Mouse (Mus musculus) kidney, adult 9 months (tissue): ENCODE measurements at regions not wholly inside any gene's neighbourhood (a gene's known extent, or its start where the extent isn't known, plus 50 kb on each side); places are given as distances from the start of the nearest gene placed in this dataset.

Experiments used
- DNase-seq: peaks from one replicate; pipeline ENCODE4 v3.0.0; 2022

DNA sequence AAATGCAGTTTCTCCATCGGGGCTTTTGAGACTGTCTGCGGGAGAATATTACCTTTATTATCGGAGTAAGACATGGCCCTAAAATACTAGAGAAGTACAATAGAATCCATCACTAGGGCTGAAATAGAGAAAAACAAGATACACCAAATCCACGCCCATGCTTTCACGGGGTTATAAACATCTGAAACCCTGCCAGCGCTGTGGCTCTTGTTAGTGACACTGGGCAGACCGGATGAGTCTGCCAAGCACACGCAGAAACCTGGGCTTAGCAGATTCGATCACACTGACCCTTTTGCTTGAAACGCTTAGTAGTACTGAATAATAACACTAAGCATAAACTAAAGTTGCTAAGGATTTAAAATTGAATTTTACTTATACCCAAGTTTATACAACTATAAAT is 477.6 kb downstream of the Psat1 start:
- DNase-seq: no peak

DNA sequence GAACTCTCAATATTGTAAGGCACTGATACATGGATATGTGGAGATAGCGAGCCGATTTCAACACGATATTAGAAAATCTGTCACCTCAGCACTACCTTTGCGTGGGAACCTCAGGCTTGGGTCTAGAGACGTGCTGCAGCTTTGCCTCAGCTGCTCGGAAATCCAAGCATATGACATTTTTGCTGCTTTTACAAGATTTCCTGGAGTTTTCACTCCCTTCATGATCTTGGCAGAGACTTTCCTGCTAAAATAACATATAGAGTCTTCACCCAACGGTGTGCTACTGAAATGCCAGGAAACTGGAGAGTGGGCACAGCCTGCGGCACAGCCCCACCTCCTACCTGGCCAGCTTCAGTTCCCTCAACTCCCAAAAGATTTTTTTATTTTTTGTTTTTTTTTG is 480.4 kb downstream of the Psat1 start:
- DNase-seq: no peak

DNA sequence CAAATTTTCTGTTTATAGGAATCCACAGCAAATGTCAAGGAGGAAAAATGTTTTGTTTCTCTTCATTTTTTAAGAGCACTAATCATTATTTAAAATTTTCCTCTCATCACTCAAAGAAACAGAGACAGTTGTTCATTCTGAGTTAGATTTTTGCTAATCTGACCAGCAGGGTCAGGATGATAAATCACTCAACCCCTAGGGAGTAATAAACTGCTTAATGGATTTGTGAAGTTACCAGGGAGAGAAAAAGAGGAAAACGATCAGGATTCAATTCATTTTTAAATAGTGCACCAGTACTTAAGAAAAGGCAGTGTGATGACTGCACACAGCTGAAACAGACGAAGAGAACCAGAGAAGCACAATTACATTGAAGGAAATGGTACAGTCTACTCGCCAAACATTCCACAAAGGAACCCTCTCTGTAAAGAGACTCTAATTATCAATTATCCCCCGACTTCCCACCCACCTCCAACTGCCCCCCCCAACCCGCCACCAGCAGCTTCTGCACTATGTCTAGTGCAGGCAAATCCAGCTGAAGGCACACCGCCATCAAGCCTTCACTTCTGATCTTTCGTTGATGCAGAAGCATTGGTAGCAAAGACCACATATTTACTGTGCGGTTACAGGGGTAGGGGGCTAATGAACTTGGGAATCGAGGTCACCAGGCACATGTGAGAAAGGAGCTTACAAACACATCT is 481.9 kb downstream of the Psat1 start:
- no peak for DNase-seq

DNA sequence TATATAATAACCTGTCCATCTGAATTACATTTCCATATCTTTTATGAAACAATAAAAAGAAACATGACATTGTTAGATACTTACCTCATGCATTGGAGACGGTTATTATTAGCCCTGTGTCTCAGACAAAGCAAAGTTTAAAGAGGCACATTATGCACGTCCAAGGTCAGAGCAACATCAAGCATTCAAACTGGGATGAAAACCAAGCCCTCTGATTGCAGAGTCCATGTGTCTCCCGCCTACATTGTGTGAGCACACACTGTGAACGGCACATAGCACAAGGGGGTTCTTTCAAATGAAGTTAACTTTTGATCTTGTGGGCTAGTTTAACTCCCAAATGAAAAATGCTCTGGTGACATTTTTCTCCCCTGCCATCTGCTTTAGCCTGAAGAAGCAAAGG is 489.3 kb downstream of the Psat1 start:
- DNase-seq: no peak

DNA sequence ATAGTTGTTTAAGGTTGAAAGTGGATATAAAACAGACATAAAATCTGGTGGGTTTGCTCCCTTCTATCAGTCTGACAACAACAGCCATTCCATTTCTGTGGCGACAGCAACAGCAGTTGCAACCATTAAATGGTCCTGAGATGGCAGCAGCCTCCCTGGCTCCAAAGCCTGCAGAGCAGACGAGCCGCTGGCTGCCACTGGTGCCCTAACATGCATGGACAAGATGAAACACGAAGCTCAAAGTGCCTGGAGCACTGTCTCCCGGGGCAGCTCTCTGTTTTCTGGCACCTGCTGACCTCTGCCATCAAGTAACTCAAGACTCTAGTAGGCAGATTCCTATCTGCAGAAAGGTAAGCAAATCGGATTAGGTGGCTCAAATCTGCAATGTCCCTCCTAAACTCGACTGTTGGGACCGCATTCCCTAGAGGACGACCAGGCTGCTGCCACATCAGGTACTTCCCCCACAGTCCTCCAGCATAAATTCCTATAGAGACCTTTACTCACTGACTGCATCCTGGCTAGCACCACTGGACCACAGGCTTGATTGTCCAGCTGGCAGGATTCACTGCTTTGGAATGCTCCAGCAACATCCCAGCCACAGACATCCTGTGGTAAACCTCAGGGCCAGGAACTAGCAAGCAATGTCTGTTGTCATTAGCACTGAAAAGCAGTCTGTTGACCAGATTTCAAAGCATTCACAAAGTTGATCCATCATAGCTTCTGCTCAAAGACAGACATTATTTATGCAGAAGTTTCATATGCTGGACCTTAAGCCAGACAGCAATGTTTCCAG is 490.0 kb downstream of the Psat1 start:
- DNase-seq: no peak

DNA sequence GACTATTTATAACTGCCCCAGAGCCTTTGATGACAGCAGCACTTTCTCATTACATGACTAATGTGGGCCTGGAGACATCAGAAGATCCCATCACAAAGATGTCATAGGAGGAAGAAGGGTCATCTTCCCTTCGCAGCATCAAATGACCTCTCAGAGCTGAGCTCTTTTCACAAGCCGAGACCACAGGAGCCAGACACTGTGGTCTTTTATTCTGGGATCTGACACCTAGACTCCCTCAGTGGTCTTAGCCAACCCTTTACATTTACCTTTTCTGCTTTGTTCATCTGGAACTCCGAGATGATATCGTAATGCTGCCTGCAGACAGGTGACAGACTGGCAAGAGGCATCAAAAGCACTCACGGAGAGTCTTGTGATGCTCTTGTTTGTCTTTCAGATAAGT is 498.1 kb downstream of the Psat1 start:
- no peak for DNase-seq

DNA sequence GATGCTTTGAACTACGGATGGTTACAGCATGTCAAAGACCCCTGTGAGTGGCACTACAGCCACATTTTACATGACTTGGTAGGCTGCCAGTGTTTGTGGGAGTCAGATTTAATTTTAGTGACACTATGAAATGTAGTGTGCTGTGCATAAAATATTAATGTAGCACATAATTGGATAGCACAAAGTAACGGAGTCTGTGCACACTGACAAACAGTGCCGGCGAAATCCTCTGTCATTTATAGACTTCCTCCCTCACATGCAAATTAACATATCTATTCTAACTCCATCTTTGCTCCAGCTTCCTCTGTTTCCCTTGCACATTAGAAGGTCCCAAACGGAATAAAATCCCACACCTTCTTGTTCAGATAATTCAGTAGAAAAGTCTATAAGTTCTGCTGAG is 515.3 kb downstream of the Psat1 start:
- no peak for DNase-seq

DNA sequence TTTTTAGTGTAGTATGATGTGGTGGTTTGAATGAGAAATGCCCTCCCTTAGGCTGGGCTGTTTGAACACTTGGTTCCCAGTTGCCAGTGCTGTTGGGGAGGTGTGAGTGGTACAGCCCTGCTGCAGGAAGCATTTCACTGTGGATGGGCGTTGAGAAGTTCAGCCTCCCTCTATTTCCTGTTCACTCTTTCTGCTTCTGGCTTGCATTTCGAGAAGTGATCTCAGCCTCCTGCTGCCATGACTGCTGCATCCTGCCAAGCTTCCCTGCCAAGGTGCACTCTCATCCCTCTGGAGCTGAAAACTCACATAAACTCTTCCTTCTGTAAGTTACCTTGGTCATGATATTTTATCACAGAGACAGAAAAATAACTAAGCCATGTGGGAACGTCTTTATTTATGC is 525.8 kb downstream of the Psat1 start:
- no peak for DNase-seq

DNA sequence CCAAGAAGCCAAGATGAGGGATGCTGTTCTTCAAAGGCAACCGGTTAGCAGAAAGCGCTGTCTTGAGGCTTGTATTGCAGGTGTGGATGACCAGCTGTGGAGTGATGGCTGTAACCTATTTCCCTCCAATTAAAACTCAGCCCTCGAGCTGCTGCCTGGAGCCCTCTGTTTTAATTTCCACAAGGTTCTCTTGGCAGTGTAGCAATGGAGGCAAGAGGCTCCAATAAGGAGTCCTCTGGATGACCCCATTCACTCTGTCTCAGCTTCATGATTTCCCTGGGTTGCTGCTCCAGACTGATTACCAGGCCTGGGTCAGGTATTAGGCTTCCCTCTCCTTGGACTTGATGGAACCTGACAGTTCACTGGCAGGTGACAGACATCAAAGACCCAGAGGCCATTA is 548.5 kb downstream of the Psat1 start:
- no peak for DNase-seq

DNA sequence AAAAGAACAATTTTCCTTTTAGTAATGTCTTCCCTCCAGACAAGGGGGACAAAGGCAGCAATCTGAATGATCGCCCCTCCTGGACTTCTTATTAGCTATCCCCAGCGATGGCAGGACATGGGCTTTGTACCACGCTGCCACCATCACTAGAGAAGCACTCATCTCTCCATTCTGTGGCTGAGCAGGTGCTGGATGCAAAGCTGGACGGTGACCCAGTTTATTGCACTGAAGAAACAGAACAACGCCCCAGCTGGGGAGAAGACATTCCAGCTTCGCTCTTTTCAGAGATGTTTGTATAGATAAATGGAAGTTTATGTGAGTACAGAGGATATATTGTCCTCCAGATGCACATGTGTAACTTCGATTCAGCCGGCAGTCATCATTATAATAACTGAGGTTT is 575.5 kb downstream of the Psat1 start:
- no peak for DNase-seq

DNA sequence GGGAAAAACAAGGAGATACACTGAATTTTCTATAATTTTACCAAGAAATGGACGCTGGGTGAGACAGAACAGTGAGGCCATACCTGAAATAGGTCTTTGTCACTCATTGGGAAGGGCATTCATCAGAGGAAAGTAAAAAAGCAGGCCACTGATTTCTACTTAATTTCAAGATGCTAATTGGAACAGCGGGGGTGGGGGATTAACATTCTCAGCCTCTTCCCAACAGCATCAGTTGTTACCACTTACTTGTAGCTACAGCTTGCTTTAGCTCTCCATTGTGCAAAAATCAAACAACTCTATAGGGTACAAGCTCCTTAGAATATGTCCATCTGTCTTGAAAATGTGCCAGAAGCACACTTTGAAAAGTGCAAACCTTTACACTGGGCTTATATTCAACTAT is 580.2 kb downstream of the Psat1 start:
- no peak for DNase-seq

DNA sequence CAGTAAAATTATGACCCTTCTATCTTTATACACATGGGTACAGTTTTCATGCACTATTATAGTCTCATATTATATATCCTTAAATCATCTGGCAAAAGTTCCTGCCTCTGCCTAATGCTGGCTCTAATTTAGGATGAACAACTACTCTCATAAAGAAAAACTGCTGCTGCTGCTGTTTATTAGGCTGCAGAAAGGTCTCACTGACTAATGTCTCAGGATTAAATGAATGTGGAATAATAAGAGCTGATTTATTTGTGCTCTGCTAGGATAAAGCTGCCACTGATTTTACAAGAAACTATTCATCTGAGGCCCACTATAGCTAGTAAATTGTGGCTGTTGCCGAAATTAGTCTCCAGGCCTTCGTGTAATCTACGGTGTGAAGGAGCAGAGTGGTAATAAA is 590.0 kb downstream of the Psat1 start:
- no peak for DNase-seq

DNA sequence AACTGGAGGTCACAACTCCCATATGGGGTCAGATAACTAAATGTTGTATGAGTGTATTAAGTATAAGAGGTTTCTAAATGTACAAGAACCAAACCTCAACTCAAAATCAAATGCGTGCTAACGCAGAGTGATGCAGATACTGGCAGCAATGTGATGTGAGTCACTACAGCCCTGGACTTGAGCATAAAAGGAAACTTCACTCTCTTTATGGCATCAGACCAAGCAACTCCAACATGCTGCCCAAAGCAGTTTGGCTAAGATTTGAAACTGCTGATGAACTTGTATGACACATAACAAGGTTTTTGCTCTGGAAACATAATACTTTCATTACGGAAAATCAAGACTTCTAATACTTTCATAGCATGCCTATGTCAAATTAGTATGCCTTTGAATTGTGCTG is 598.8 kb downstream of the Psat1 start:
- no peak for DNase-seq

DNA sequence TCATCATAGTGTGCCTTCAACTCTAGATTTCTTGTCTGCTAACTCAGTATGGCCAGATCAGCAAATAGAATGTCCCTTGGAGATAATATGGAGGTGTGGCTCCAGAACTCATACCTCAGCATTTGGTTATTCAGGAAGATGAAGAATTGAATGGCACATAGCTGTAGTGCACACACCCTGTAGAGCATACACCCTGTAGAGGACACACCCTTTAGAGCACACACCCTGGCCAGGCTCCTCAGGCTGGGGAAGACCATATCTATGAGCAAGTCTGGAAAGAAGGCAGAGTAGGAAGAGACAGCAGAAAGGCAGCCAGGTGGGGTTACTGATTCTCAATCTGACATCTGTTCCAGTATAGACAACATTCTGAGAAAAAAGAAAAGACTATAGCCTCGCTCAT is 604.9 kb downstream of the Psat1 start:
- DNase-seq: no peak

DNA sequence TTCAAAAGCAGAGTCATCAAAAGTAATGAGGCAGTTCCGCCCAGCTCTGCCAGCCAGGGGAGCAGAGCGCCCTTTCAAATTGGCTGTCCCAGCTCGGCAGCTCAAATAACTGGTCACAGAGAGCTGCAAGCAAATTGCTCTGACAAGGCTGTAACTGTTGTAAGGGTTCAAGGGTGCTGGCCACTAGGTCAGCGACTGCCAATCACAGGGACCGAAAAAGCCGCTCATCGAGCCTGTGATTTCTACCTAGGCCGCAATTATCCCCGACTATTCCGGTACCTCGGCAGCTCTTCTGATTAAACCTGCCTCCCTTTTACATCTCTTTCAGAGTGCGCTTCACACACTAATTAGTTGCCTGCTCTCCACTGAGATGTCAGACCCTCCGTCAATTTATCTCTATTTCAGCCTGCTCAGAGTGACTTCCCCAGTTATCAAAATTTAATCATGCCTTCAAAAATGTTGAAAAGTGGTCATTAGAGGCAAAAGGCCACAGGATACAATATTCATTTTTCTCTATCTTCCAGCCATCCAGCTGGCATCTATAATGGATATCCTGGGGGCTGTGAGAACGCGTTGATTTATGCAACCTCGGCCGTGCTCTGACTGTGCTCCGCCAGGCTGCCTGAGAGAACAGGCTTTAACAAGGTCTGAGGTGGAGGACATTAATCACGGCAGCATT is 606.7 kb downstream of the Psat1 start:
- DNase-seq: no peak

DNA sequence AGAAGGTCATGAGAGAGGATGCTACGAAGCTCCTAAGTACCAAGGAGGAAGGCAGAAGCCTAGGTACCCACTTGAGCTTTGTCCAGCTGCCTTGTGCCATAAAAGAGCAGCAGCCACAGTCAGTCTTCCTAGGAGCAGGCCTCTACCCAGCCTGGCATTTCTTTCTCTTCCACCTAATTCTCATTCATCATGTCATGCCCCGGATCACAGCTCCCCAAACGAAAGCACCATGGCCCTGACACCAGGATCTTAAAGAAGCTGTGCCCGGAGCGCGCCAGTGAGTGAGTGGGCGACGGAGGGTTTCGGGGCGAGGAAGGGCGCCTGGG is 607.2 kb downstream of the Psat1 start:
- DNase-seq: no peak

DNA sequence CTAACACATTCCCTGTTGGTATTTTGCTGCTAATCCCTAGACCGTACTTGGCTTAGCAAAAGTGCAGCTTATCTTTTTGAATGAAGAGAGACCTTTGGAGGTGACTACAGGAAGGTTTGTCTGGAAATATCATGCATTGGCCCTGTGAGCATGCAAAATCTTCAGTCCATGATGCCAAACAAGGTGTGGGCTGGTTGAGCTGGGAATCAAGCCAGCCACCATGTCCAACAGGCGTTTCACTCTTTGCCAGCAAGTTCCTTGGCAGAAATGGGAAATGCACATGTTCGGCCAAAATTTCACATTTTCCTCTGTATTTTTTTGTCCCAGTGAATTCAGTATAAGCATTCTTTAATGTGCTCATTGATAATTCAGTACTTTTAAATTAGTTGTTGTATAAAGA is 617.0 kb downstream of the Psat1 start:
- DNase-seq: no peak

DNA sequence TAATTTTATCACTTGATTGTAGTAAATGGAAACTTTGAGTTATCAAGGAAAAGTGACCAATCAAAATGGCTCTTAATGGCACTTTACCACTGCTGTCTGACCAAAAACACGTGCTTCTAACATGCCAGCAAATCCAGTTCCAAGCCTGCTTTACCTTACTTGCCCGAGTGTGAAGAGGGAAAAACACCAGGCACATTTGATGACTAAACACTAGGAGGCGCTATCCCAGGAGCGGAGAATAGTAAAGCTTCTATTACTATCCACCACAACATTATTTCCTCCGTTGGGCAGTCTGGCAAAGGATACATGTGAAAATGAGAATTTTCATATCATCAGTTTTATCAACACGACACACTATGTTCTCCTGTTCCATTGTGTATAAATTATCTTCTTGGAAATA is 647.7 kb downstream of the Psat1 start:
- DNase-seq: no peak

DNA sequence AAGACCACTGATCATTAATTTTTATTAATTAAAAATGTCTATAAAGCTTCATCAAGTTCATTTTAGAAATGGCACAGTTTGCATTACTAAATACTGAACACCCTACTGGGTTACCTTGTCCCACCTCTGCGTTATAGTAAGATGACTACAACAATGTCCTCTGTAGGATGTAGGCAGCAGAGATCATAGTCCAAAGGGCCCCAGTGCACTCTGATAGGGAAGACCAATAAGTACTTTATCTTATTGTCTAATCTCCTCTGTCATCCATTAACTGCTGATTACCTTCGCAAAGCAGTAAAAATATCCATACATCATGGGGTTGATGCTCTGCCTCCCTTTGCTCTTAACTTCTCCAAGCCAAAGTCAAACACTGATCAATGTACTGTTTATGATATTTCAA is 662.1 kb downstream of the Psat1 start:
- no peak for DNase-seq

DNA sequence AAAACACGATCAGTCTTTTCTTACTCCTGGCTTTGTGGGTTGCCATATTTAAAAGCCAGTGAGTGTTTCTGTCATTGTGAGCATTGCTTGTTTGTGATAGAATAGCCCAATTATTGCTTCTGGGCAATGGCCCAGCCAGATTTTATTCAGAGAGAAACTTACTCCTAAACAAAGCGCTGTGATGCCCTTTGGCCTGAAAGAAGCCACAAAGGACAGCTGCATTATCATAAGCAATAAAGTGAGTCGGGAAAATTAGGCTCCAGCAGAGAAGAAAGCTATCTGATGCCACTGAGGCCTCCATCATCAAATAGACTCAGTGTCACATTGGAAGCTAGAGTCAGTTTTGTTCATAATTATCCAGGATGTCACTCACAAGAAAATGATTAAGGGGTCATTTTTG is 644.9 kb upstream of the Tle4 start:
- no peak for DNase-seq

DNA sequence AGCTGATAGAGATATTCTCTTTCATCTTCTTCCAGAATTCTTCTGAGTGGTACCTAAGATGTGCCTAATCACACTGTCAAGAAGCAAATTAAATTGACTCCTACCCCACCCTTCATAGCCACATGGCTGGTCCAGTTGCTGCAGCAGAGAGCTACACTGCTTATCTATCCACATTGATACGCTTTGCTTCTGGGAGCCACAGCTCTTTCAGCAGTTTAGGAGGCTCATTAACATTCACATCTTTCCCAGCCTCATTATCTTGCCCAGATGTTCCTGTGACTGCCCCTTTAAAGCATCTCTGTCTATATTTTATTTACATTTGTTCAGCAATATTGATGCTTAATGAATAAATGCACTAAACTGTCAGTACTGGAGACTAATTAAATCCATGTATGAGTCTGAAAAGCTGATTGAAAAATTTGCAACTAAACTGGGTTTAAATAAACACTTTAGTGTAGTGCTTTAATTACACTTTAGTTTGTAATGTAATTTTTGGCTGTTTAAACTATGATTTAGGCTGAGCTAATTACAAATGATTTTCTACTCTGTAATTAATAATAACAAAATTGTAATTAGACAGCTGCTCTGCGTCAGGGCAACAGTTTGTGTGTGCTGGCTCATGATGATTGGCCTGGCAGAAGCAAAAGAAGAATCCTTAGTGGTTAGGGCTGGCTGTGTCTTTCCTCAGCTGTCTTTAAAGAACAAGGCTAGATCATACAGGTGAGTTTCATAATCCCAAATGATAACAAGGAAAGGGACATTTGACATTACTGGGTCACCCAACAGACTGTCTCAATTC is 632.5 kb upstream of the Tle4 start:
- DNase-seq: no peak

DNA sequence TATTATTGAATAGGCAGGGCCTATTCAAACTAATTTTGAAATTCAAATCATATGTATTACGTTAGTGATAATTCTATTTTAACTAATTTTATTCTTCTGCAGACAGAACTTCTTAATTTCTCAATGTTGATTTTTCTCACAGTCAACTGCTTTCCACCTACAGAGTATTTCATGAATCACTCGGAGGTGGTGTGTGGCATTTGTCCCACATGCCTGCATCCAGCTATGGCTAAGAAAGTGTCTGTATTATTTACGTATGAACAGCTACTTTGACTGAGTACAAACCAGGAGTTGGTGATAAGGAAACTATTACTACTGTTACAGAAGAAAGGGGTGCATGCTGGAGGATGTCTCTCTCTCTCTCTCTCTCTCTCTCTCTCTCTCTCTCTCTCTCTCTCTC is 619.5 kb upstream of the Tle4 start:
- no peak for DNase-seq

DNA sequence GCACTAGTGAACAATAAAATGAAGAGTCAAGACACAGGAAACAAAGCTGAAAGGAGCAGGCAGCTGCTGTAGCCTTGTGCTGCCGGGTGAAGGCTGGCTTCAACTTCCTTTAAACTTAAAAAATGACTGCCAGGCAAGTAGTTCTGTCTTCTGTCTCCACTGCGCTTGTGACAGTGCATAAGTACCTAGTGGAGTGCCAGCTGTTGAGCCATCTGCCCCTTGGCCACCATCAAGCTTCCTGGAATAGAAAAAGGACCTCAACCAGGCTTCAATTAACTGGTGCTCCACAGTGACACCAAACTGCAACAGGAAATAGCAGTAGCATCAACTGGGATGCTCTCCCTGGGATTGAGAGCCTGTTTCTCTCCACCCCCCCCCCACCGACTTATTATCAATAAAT is 616.8 kb upstream of the Tle4 start:
- DNase-seq: no peak

DNA sequence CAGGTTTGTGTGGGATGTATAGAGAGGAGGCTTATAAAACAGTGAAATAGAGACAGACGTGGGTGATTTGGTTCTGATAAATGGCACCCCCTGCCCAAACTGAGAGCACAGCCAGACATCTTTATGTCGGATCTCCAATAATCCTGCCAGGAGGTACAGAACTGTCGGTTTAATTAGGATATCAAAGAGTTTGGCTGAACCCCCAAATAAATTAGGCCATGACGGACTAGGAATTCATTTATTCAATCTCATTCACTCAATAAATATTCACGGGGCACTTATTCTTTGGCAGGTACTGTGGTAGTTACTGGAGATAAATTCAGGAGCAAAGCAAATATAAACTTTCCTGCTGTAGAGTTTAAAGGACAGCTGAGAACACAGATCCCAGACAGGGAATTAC is 615.0 kb upstream of the Tle4 start:
- no peak for DNase-seq
